Mouse (Mus musculus): ENCODE data around the gene Prkcg. TPM values are rescaled to one million over a fixed set of nuclear protein-coding genes. Genes with fewer than 3 reads are reported as not detected.

Prkcg gene
- polyA plus RNA-seq, 2 experiments: 0.17 to 1.6 TPM

GRCm38 (mm10) chr7:3370407-3370806 is 81.4 kb downstream of the Prkcg start:
- 60% methylated on average over 4 of the region's 4 CpGs for WGBS
- Histone ChIP-seq H3K27me3 (ENCODE audit: control insufficient read depth, insufficient read depth, low read length) (no peaks in the 10 kb centered on the region; the same call in 1 of the 2 replicates), H3K4me2 (replicated peaks; ENCODE audit: low read depth, low read length, severe bottlenecking) (no peak overlapping the region), H3K9ac (ENCODE audit: low read depth, low read length, severe bottlenecking) (no peak overlapping the region), H3K36me3 (ENCODE audit: control insufficient read depth, insufficient read depth, low read length) (peaks cover 19% of the 10 kb centered on the region), H3K27ac (replicated peaks; ENCODE audit: low read depth, low read length) (no peak overlapping the region), H3K4me1 (ENCODE audit: control insufficient read depth, insufficient read depth, low read length) (peaks cover 4% of the 10 kb centered on the region; the same call in 1 of the 2 replicates), H3K4me3 (replicated peaks; ENCODE audit: low read length) (no peak overlapping the region), H3K9me3 (ENCODE audit: control insufficient read depth, low read length) (no peaks in the 10 kb centered on the region)
- DNase-seq (ENCODE audit: low spot score) (no peak), ATAC-seq (ENCODE audit: low FRiP score, low read depth) (no peak)
- no peak for TF ChIP-seq POLR2A (IDR thresholded peaks at IDR 0.05; ENCODE audit: borderline replicate concordance, extremely low read depth, insufficient read depth, insufficient read length)

GRCm38 (mm10) chr7:3372376-3372775 is 83.4 kb downstream of the Prkcg start:
- no peak overlapping the region for H3K27ac ChIP-seq (replicated peaks; ENCODE audit: low read depth, low read length)
- H3K4me1 ChIP-seq (ENCODE audit: control insufficient read depth, insufficient read depth, low read length): peaks cover 4% of the 10 kb centered on the region; the same call in 1 of the 2 replicates
- no peaks in the 10 kb centered on the region for H3K27me3 ChIP-seq (ENCODE audit: control insufficient read depth, insufficient read depth, low read length)
- ATAC-seq (ENCODE audit: low FRiP score, low read depth) (no peak), DNase-seq (ENCODE audit: low spot score) (no peak)
- 68% methylated on average over 2 of the region's 2 CpGs for WGBS
- H3K4me2 ChIP-seq (replicated peaks; ENCODE audit: low read depth, low read length, severe bottlenecking): no peak overlapping the region
- no peak for TF ChIP-seq POLR2A (IDR thresholded peaks at IDR 0.05; ENCODE audit: borderline replicate concordance, extremely low read depth, insufficient read depth, insufficient read length)
- no peak overlapping the region for H3K4me3 ChIP-seq (replicated peaks; ENCODE audit: low read length)
- H3K36me3 ChIP-seq (ENCODE audit: control insufficient read depth, insufficient read depth, low read length): 0 out of 2 replicates have a peak, but pooled peaks cover 2% of the 10 kb centered on the region
- no peak overlapping the region for H3K9ac ChIP-seq (ENCODE audit: low read depth, low read length, severe bottlenecking)
- no peaks in the 10 kb centered on the region for H3K9me3 ChIP-seq (ENCODE audit: control insufficient read depth, low read length)

DNA sequence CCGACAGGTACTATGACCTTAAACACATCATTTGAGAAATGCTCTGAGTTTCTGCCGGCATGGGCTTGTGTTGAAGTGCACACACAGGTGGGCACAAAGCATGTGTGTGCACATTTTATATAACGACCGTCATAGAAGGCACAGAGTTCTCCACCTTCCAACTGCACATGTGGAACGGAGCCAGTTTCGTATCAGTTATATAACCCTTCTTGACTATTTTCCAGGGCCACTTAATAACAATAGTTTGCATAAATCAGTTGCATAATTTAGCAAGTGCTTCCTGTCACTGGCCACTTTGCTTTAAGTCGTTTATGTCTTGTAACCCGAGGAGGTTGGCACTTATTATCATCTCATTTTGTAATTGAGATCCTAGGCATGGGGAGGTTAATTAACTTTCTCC is 84.8 kb downstream of the Prkcg start:
- no peak for TF ChIP-seq POLR2A (IDR thresholded peaks at IDR 0.05; ENCODE audit: borderline replicate concordance, extremely low read depth, insufficient read depth, insufficient read length)
- Histone ChIP-seq H3K4me3 (replicated peaks; ENCODE audit: low read length) (no peak overlapping the region), H3K9ac (ENCODE audit: low read depth, low read length, severe bottlenecking) (no peak overlapping the region), H3K27me3 (ENCODE audit: control insufficient read depth, insufficient read depth, low read length) (no peaks in the 10 kb centered on the region), H3K9me3 (ENCODE audit: control insufficient read depth, low read length) (no peaks in the 10 kb centered on the region), H3K4me1 (ENCODE audit: control insufficient read depth, insufficient read depth, low read length) (no peaks in the 10 kb centered on the region), H3K4me2 (replicated peaks; ENCODE audit: low read depth, low read length, severe bottlenecking) (no peak overlapping the region), H3K36me3 (ENCODE audit: control insufficient read depth, insufficient read depth, low read length) (no peaks in the 10 kb centered on the region), H3K27ac (replicated peaks; ENCODE audit: low read depth, low read length) (no peak overlapping the region)
- DNase-seq (ENCODE audit: low spot score) (no peak), ATAC-seq (ENCODE audit: low FRiP score, low read depth) (no peak)
- WGBS: 81% methylated on average over 8 of the region's 8 CpGs

GRCm38 (mm10) chr7:3376831-3377230 is 87.9 kb downstream of the Prkcg start:
- Histone ChIP-seq H3K4me1 (ENCODE audit: control insufficient read depth, insufficient read depth, low read length) (no peaks in the 10 kb centered on the region), H3K4me2 (replicated peaks; ENCODE audit: low read depth, low read length, severe bottlenecking) (no peak overlapping the region), H3K27ac (replicated peaks; ENCODE audit: low read depth, low read length) (no peak overlapping the region), H3K9ac (ENCODE audit: low read depth, low read length, severe bottlenecking) (no peak overlapping the region), H3K27me3 (ENCODE audit: control insufficient read depth, insufficient read depth, low read length) (no peaks in the 10 kb centered on the region), H3K4me3 (replicated peaks; ENCODE audit: low read length) (no peak overlapping the region), H3K9me3 (ENCODE audit: control insufficient read depth, low read length) (no peaks in the 10 kb centered on the region), H3K36me3 (ENCODE audit: control insufficient read depth, insufficient read depth, low read length) (no peaks in the 10 kb centered on the region)
- WGBS: 60% methylated on average over 4 of the region's 4 CpGs
- no peak for ATAC-seq (ENCODE audit: low FRiP score, low read depth)
- TF ChIP-seq POLR2A (IDR thresholded peaks at IDR 0.05; ENCODE audit: borderline replicate concordance, extremely low read depth, insufficient read depth, insufficient read length): no peak
- DNase-seq (ENCODE audit: low spot score): no peak

Other genes with a start within 250 kb of the Prkcg start
- gene AU018091, start 120.0 kb upstream of the Prkcg start, polyA plus RNA-seq (2012; rRNA removed): 0.23 and 0.42 TPM in 2 replicates
- 0.10 and 0.28 TPM in 2 replicates for gene AU018091, start 120.0 kb upstream of the Prkcg start, polyA plus RNA-seq (2014; fragmentation: Nextera tagmentation; extraction: Ambion mirVana)
- not detected in 2 replicates for gene Nlrp12, start 39.4 kb upstream of the Prkcg start, polyA plus RNA-seq (2012; rRNA removed)
- not detected in 2 replicates for gene Nlrp12, start 39.4 kb upstream of the Prkcg start, polyA plus RNA-seq (2014; fragmentation: Nextera tagmentation; extraction: Ambion mirVana)
- gene Myadm, start 99 bp upstream of the Prkcg start, polyA plus RNA-seq (2012; rRNA removed): 209 and 348 TPM in 2 replicates
- gene Myadm, start 99 bp upstream of the Prkcg start, polyA plus RNA-seq (2014; fragmentation: Nextera tagmentation; extraction: Ambion mirVana): 126 and 141 TPM in 2 replicates
- gene Cacng7, start 43.8 kb downstream of the Prkcg start, polyA plus RNA-seq (2012; rRNA removed): 129 and 207 TPM in 2 replicates
- 2.5 and 3.9 TPM in 2 replicates for gene Cacng7, start 43.8 kb downstream of the Prkcg start, polyA plus RNA-seq (2014; fragmentation: Nextera tagmentation; extraction: Ambion mirVana)
- 4.0 and 5.5 TPM in 2 replicates for gene Cacng8, start 101.5 kb downstream of the Prkcg start, polyA plus RNA-seq (2012; rRNA removed)
- gene Cacng8, start 101.5 kb downstream of the Prkcg start, polyA plus RNA-seq (2014; fragmentation: Nextera tagmentation; extraction: Ambion mirVana): 3.6 and 4.7 TPM in 2 replicates
- 8.0 and 8.9 TPM in 2 replicates for gene Cacng6, start 135.0 kb downstream of the Prkcg start, polyA plus RNA-seq (2012; rRNA removed)
- gene Cacng6, start 135.0 kb downstream of the Prkcg start, polyA plus RNA-seq (2014; fragmentation: Nextera tagmentation; extraction: Ambion mirVana): 7.1 and 10.0 TPM in 2 replicates
- gene Tarm1, start 213.4 kb downstream of the Prkcg start, polyA plus RNA-seq (2012; rRNA removed): 0.48 and 0.65 TPM in 2 replicates
- gene Tarm1, start 213.4 kb downstream of the Prkcg start, polyA plus RNA-seq (2014; fragmentation: Nextera tagmentation; extraction: Ambion mirVana): 0.80 and 0.92 TPM in 2 replicates